Mouse (Mus musculus): ENCODE measurements around the gene Kdm8. TPM values are rescaled to one million over a fixed set of nuclear protein-coding genes. Genes with fewer than 3 reads are reported as not detected.

Kdm8 gene
- polyA plus RNA-seq, 1 experiment from 2014 or later = 6.3 TPM

- Histone ChIP-seq H3K9ac (ENCODE audit: low read length) (no peak overlapping the region), H3K27ac (ENCODE audit: low read length) (no peak overlapping the region), H3K4me3 (ENCODE audit: low read length) (no peak overlapping the region), H3K27me3 (ENCODE audit: control insufficient read depth, insufficient read depth, low read length) (no peaks in the 10 kb centered on the region), H3K36me3 (ENCODE audit: control insufficient read depth, insufficient read depth) (no peaks in the 10 kb centered on the region), H3K4me2 (ENCODE audit: low read depth, low read length) (no peak overlapping the region), H3K9me3 (replicated peaks; ENCODE audit: control insufficient read depth, low read length) (no peaks in the 10 kb centered on the region), H3K4me1 (ENCODE audit: control insufficient read depth, insufficient read depth, low read length) (no peaks in the 10 kb centered on the region)
- no peak for ATAC-seq (replicated peaks; ENCODE audit: extremely low read depth, insufficient read depth, low FRiP score)
- WGBS = 88% methylated on average over 5 of the region's 5 CpGs
These were observed 60.1 kb downstream of the Kdm8 start for GRCm38 (mm10) chr7:125504618-125505017.

- H3K9me3 ChIP-seq (replicated peaks; ENCODE audit: control insufficient read depth, low read length) = no peaks in the 10 kb centered on the region
- H3K4me1 ChIP-seq (ENCODE audit: control insufficient read depth, insufficient read depth, low read length) = no peaks in the 10 kb centered on the region
- H3K36me3 ChIP-seq (ENCODE audit: control insufficient read depth, insufficient read depth) = no peaks in the 10 kb centered on the region
- 72% methylated on average over 10 of the region's 10 CpGs for WGBS
- H3K27ac ChIP-seq (ENCODE audit: low read length) = no peak overlapping the region
- H3K9ac ChIP-seq (ENCODE audit: low read length) = no peak overlapping the region
- H3K27me3 ChIP-seq (ENCODE audit: control insufficient read depth, insufficient read depth, low read length) = no peaks in the 10 kb centered on the region
- no peak overlapping the region for H3K4me3 ChIP-seq (ENCODE audit: low read length)
- ATAC-seq (replicated peaks; ENCODE audit: extremely low read depth, insufficient read depth, low FRiP score) = no peak
- no peak overlapping the region for H3K4me2 ChIP-seq (ENCODE audit: low read depth, low read length)
These were observed 61.1 kb downstream of the Kdm8 start for GRCm38 (mm10) chr7:125505568-125505967.

- Histone ChIP-seq H3K9me3 (replicated peaks; ENCODE audit: control insufficient read depth, low read length) (no peaks in the 10 kb centered on the region), H3K27me3 (ENCODE audit: control insufficient read depth, insufficient read depth, low read length) (no peaks in the 10 kb centered on the region), H3K36me3 (ENCODE audit: control insufficient read depth, insufficient read depth) (no peaks in the 10 kb centered on the region), H3K4me3 (ENCODE audit: low read length) (no peak overlapping the region), H3K9ac (ENCODE audit: low read length) (no peak overlapping the region), H3K4me2 (ENCODE audit: low read depth, low read length) (no peak overlapping the region), H3K27ac (ENCODE audit: low read length) (no peak overlapping the region), H3K4me1 (ENCODE audit: control insufficient read depth, insufficient read depth, low read length) (no peaks in the 10 kb centered on the region)
- WGBS = 77% methylated on average over 2 of the region's 2 CpGs
- ATAC-seq (replicated peaks; ENCODE audit: extremely low read depth, insufficient read depth, low FRiP score) = no peak
These were observed 62.8 kb downstream of the Kdm8 start for GRCm38 (mm10) chr7:125507279-125507678.

- Histone ChIP-seq H3K4me2 (ENCODE audit: low read depth, low read length) (no peak overlapping the region), H3K9me3 (replicated peaks; ENCODE audit: control insufficient read depth, low read length) (0 out of 2 replicates have a peak, but pooled peaks cover 2% of the 10 kb centered on the region), H3K36me3 (ENCODE audit: control insufficient read depth, insufficient read depth) (no peaks in the 10 kb centered on the region), H3K27ac (ENCODE audit: low read length) (no peak overlapping the region), H3K4me3 (ENCODE audit: low read length) (no peak overlapping the region), H3K27me3 (ENCODE audit: control insufficient read depth, insufficient read depth, low read length) (no peaks in the 10 kb centered on the region), H3K4me1 (ENCODE audit: control insufficient read depth, insufficient read depth, low read length) (peaks cover 4% of the 10 kb centered on the region), H3K9ac (ENCODE audit: low read length) (no peak overlapping the region)
- 69% methylated on average over 5 of the region's 5 CpGs for WGBS
- no peak for ATAC-seq (replicated peaks; ENCODE audit: extremely low read depth, insufficient read depth, low FRiP score)
These were observed 67.0 kb downstream of the Kdm8 start for GRCm38 (mm10) chr7:125511432-125511831.

- 63% methylated on average over 2 of the region's 2 CpGs for WGBS
- no peak overlapping the region for H3K4me2 ChIP-seq (ENCODE audit: low read depth, low read length)
- no peaks in the 10 kb centered on the region for H3K27me3 ChIP-seq (ENCODE audit: control insufficient read depth, insufficient read depth, low read length)
- no peak overlapping the region for H3K9ac ChIP-seq (ENCODE audit: low read length)
- H3K27ac ChIP-seq (ENCODE audit: low read length) = no peak overlapping the region
- H3K9me3 ChIP-seq (replicated peaks; ENCODE audit: control insufficient read depth, low read length) = 0 out of 2 replicates have a peak, but pooled peaks cover 2% of the 10 kb centered on the region
- H3K4me3 ChIP-seq (ENCODE audit: low read length) = no peak overlapping the region
- H3K4me1 ChIP-seq (ENCODE audit: control insufficient read depth, insufficient read depth, low read length) = peaks cover 4% of the 10 kb centered on the region
- 0 out of 2 replicates have a peak, but pooled peaks have one; percentile 35 for ATAC-seq (replicated peaks; ENCODE audit: extremely low read depth, insufficient read depth, low FRiP score)
- H3K36me3 ChIP-seq (ENCODE audit: control insufficient read depth, insufficient read depth) = no peaks in the 10 kb centered on the region
These were observed 67.4 kb downstream of the Kdm8 start for GRCm38 (mm10) chr7:125511852-125512251.

Other genes starting within 250 kb of the Kdm8 start
- gene Nsmce1, start 46.9 kb downstream of the Kdm8 start, polyA plus RNA-seq (2015; fragmentation: Nextera tagmentation; extraction: Ambion mirVana) = 94.9 and 102 TPM in 2 replicates
- 6.7 and 7.3 TPM in 2 replicates for gene Il4ra, start 107.4 kb downstream of the Kdm8 start, polyA plus RNA-seq (2015; fragmentation: Nextera tagmentation; extraction: Ambion mirVana)
- gene Il21r, start 158.8 kb downstream of the Kdm8 start, polyA plus RNA-seq (2015; fragmentation: Nextera tagmentation; extraction: Ambion mirVana) = 0.61 and 3.2 TPM in 2 replicates